Mouse (Mus musculus): ENCODE measurements around the gene Ago4. TPM values are rescaled to one million over a fixed set of nuclear protein-coding genes. Genes with fewer than 3 reads are reported as not detected.

Ago4 gene
- total RNA-seq, 2 experiments from 2014 or later, result 6.2 to 6.3 TPM

GRCm38 (mm10) chr4:126485065-126485464 is 48.2 kb downstream of the Ago4 start:
- intact Hi-C loops (cut with DNase I), result no loop called here

GRCm38 (mm10) chr4:126483874-126484273 is 49.4 kb downstream of the Ago4 start:
- intact Hi-C loops (cut with DNase I), result no loop called here
- DNase-seq (ENCODE audit: extremely low spot score in 1 of 2, low spot score in 2 of 2), result no peak

More at GRCm38 (mm10) chr4:126485065-126485464, 48.2 kb downstream of the Ago4 start:
- no peak for DNase-seq (ENCODE audit: extremely low spot score in 1 of 2, low spot score in 2 of 2)

- intact Hi-C loops (cut with DNase I), result no loop called here
- no peak for DNase-seq (ENCODE audit: extremely low spot score in 1 of 2, low spot score in 2 of 2)
Measured at GRCm38 (mm10) chr4:126482951-126483350, 50.3 kb downstream of the Ago4 start.

- intact Hi-C loops (cut with DNase I), result no loop called here
- DNase-seq (ENCODE audit: extremely low spot score in 1 of 2, low spot score in 2 of 2), result no peak
Measured at GRCm38 (mm10) chr4:126481461-126481860, 51.8 kb downstream of the Ago4 start.

GRCm38 (mm10) chr4:126480288-126480687 is 53.0 kb downstream of the Ago4 start:
- DNase-seq (ENCODE audit: extremely low spot score in 1 of 2, low spot score in 2 of 2), result no peak
- intact Hi-C loops (cut with DNase I), result no loop called here

- intact Hi-C loops (cut with DNase I), result no loop called here
Measured at GRCm38 (mm10) chr4:126473031-126473430, 60.2 kb downstream of the Ago4 start.

GRCm38 (mm10) chr4:126469334-126469733 is 63.9 kb downstream of the Ago4 start:
- intact Hi-C loops (cut with DNase I), result no loop called here
- no peak for DNase-seq (ENCODE audit: extremely low spot score in 1 of 2, low spot score in 2 of 2)

More at GRCm38 (mm10) chr4:126473031-126473430, 60.2 kb downstream of the Ago4 start:
- DNase-seq (ENCODE audit: extremely low spot score in 1 of 2, low spot score in 2 of 2), result no peak

GRCm38 (mm10) chr4:126468925-126469324 is 64.3 kb downstream of the Ago4 start:
- intact Hi-C loops (cut with DNase I), result no loop called here
- DNase-seq (ENCODE audit: extremely low spot score in 1 of 2, low spot score in 2 of 2), result no peak

GRCm38 (mm10) chr4:126468285-126468901 is 64.9 kb downstream of the Ago4 start, which contains the start of gene Ago1:
Gene Ago1, minus strand, starts transcription at chr4:126468583.
- peak; percentile 92 to 98 for DNase-seq (ENCODE audit: extremely low spot score in 1 of 2, low spot score in 2 of 2)
- intact Hi-C loops (cut with DNase I), result no loop called here

GRCm38 (mm10) chr4:126467721-126468284 is 65.5 kb downstream of the Ago4 start:
- DNase-seq (ENCODE audit: extremely low spot score in 1 of 2, low spot score in 2 of 2), result peak; percentile 45 to 84
- intact Hi-C loops (cut with DNase I), result no loop called here

- intact Hi-C loops (cut with DNase I), result no loop called here
Measured at GRCm38 (mm10) chr4:126466251-126466750, 67.0 kb downstream of the Ago4 start.

GRCm38 (mm10) chr4:126465843-126466242 is 67.4 kb downstream of the Ago4 start:
- intact Hi-C loops (cut with DNase I), result no loop called here
- peak in 1 of 2 experiments; percentile 72 for DNase-seq (ENCODE audit: extremely low spot score in 1 of 2, low spot score in 2 of 2)

More at GRCm38 (mm10) chr4:126466251-126466750, 67.0 kb downstream of the Ago4 start:
- DNase-seq (ENCODE audit: extremely low spot score in 1 of 2, low spot score in 2 of 2), result no peak

GRCm38 (mm10) chr4:126464892-126465235 is 68.4 kb downstream of the Ago4 start:
- DNase-seq (ENCODE audit: extremely low spot score in 1 of 2, low spot score in 2 of 2), result no peak
- intact Hi-C loops (cut with DNase I), result no loop called here

- DNase-seq (ENCODE audit: extremely low spot score in 1 of 2, low spot score in 2 of 2), result no peak
- intact Hi-C loops (cut with DNase I), result no loop called here
Measured at GRCm38 (mm10) chr4:126464189-126464891, 68.9 kb downstream of the Ago4 start.

GRCm38 (mm10) chr4:126455441-126455840 is 77.8 kb downstream of the Ago4 start:
- no peak for DNase-seq (ENCODE audit: extremely low spot score in 1 of 2, low spot score in 2 of 2)
- intact Hi-C loops (cut with DNase I), result no loop called here

GRCm38 (mm10) chr4:126454547-126455254 is 78.6 kb downstream of the Ago4 start:
- intact Hi-C loops (cut with DNase I), result no loop called here
- no peak for DNase-seq (ENCODE audit: extremely low spot score in 1 of 2, low spot score in 2 of 2)

GRCm38 (mm10) chr4:126450268-126450667 is 83.0 kb downstream of the Ago4 start:
- DNase-seq (ENCODE audit: extremely low spot score in 1 of 2, low spot score in 2 of 2), result no peak

GRCm38 (mm10) chr4:126447126-126447525 is 86.1 kb downstream of the Ago4 start:
- DNase-seq (ENCODE audit: extremely low spot score in 1 of 2, low spot score in 2 of 2), result no peak
- intact Hi-C loops (cut with DNase I), result no loop called here

More at GRCm38 (mm10) chr4:126450268-126450667, 83.0 kb downstream of the Ago4 start:
- intact Hi-C loops (cut with DNase I), result no loop called here

GRCm38 (mm10) chr4:126444528-126444927 is 88.7 kb downstream of the Ago4 start:
- no peak for DNase-seq (ENCODE audit: extremely low spot score in 1 of 2, low spot score in 2 of 2)
- intact Hi-C loops (cut with DNase I), result no loop called here
